18 mouse cellular contexts compared by ENCODE assay signal in genomic region chr4:140855151-140855550, GRCm38 (mm10). TPM values are rescaled to one million over a fixed set of nuclear protein-coding genes. Genes with fewer than 3 reads are reported as not detected.
DNase-seq lines count a peak whose midpoint lies in the region; ATAC-seq and TF ChIP-seq lines count a peak whose summit lies in the region.
"Had no signal": no experiment of that assay in that cellular context is flagged by ENCODE, and none has a peak within 500 bp of the region (broad histone marks: within the 10 kb centered on the region; RNA-seq: fewer than 3 reads in every experiment).

No protein-coding gene starts in this region.

- no peak for DNase-seq in kidney, adult 2 months
- DNase-seq in G1E (ENCODE audit: low spot score): no peak
- DNase-seq in c-Kit-positive CD71-positive TER-119-negative erythroid progenitor cells, embryonic 14.5 days (ENCODE audit: low read depth): peak; percentile 74
- DNase-seq in layer of hippocampus, adult 9-11 months: no peak
- no peak for DNase-seq in ovary, adult 18-20 months (ENCODE audit: low spot score)
- no peak for DNase-seq in frontal cortex, postnatal 10 days (ENCODE audit: low spot score in 2 of 2)
- DNase-seq: cerebellum, adult 2 months; heart, postnatal 14 days; kidney, postnatal 10 days; lung, postnatal 36 days; thymus, postnatal 25 days had no signal

- no peak for TF ChIP-seq CTCF in kidney, adult 2 months (conservative IDR thresholded peaks at IDR 0.05; ENCODE audit: insufficient read depth, insufficient read length, low read depth, low read length)
- no peak for TF ChIP-seq CTCF in G1E (IDR thresholded peaks at IDR 0.05; ENCODE audit: low read depth, low read length)

- no peak for TF ChIP-seq POLR2A in kidney, adult 2 months (IDR thresholded peaks at IDR 0.05; ENCODE audit: low read depth, low read length)

- 86% methylated on average over 10 of the region's 10 CpGs for WGBS in kidney, embryonic 15.5 days
- WGBS in kidney, adult 2 months: 94% methylated on average over 7 of the region's 10 CpGs
- WGBS in liver, embryonic 12.5 days (ENCODE audit: insufficient replicate concordance): 56% methylated on average over 10 of the region's 10 CpGs

- no peak overlapping the region for H3K9ac ChIP-seq in kidney, embryonic 15.5 days
- H3K9ac ChIP-seq in liver, embryonic 12.5 days: peak overlapping the region; percentile 61
- H3K9ac ChIP-seq: hindbrain, embryonic 15.5 days; neural tube, embryonic 13.5 days had no signal

- H3K27ac ChIP-seq in kidney, embryonic 15.5 days: no peak overlapping the region
- no peak overlapping the region for H3K27ac ChIP-seq in kidney, adult 2 months (ENCODE audit: insufficient read depth, low read depth, low read length)
- H3K27ac ChIP-seq in liver, embryonic 12.5 days: peak overlapping the region; percentile 99
- H3K27ac ChIP-seq: hindbrain, embryonic 15.5 days; neural tube, embryonic 13.5 days had no signal

- no peak overlapping the region for H3K4me3 ChIP-seq in kidney, embryonic 15.5 days (replicated peaks)
- no peak overlapping the region for H3K4me3 ChIP-seq in kidney, adult 2 months (ENCODE audit: insufficient read depth, low read depth, low read length)
- no peak overlapping the region; the same call in 1 of the 2 replicates for H3K4me3 ChIP-seq in G1E (ENCODE audit: low read depth, low read length)
- H3K4me3 ChIP-seq in liver, embryonic 12.5 days: peak overlapping the region; percentile 21
- H3K4me3 ChIP-seq: hindbrain, embryonic 15.5 days; neural tube, embryonic 13.5 days had no signal

- H3K36me3 ChIP-seq in kidney, embryonic 15.5 days: no peaks in the 10 kb centered on the region
- no peaks in the 10 kb centered on the region for H3K36me3 ChIP-seq in kidney, adult 2 months (ENCODE audit: control insufficient read depth, insufficient read depth, low read length)
- H3K36me3 ChIP-seq in G1E (replicated peaks): no peaks in the 10 kb centered on the region
- no peaks in the 10 kb centered on the region for H3K36me3 ChIP-seq in liver, embryonic 12.5 days
- H3K36me3 ChIP-seq: hindbrain, embryonic 15.5 days; neural tube, embryonic 13.5 days had no signal

- ATAC-seq in kidney, embryonic 15.5 days (replicated peaks; ENCODE audit: low FRiP score): peak; percentile 78
- peak; percentile 22 for ATAC-seq in G1E (ENCODE audit: extremely low read depth, insufficient number of reproducible peaks, low FRiP score, poor library complexity, severe bottlenecking)
- ATAC-seq in liver, embryonic 12.5 days: peak; percentile 87
- ATAC-seq: activated CD4-positive, CD25-positive, alpha-beta regulatory T cell, adult 4 months had no signal

- H3K27me3 ChIP-seq in kidney, embryonic 15.5 days: no peaks in the 10 kb centered on the region
- H3K27me3 ChIP-seq in kidney, adult 2 months (replicated peaks; ENCODE audit: control insufficient read depth, insufficient read depth, low read length): no peaks in the 10 kb centered on the region
- H3K27me3 ChIP-seq in G1E (ENCODE audit: insufficient read depth, low read length): peaks cover 35% of the 10 kb centered on the region
- H3K27me3 ChIP-seq in liver, embryonic 12.5 days (replicated peaks): peaks cover 38% of the 10 kb centered on the region
- H3K27me3 ChIP-seq: hindbrain, embryonic 15.5 days; neural tube, embryonic 13.5 days had no signal

- H3K9me3 ChIP-seq in kidney, embryonic 15.5 days (replicated peaks): no peaks in the 10 kb centered on the region
- no peaks in the 10 kb centered on the region for H3K9me3 ChIP-seq in G1E (replicated peaks)
- no peaks in the 10 kb centered on the region for H3K9me3 ChIP-seq in liver, embryonic 12.5 days (replicated peaks)
- H3K9me3 ChIP-seq: hindbrain, embryonic 15.5 days; neural tube, embryonic 13.5 days had no signal

- H3K4me1 ChIP-seq in kidney, embryonic 15.5 days: peaks cover 19% of the 10 kb centered on the region
- no peaks in the 10 kb centered on the region for H3K4me1 ChIP-seq in kidney, adult 2 months (ENCODE audit: control insufficient read depth, insufficient read depth, low read length)
- H3K4me1 ChIP-seq in G1E (ENCODE audit: insufficient read depth, low read depth, low read length): peaks cover 31% of the 10 kb centered on the region
- H3K4me1 ChIP-seq in liver, embryonic 12.5 days: peaks cover 83% of the 10 kb centered on the region

- no peak overlapping the region for H3K4me2 ChIP-seq in kidney, embryonic 15.5 days
- H3K4me2 ChIP-seq in liver, embryonic 12.5 days: peak overlapping the region; percentile 66
- H3K4me2 ChIP-seq: hindbrain, embryonic 15.5 days; neural tube, embryonic 13.5 days had no signal

RNA-seq across cellular contexts. Expression of gene Padi1, which starts 9.6 kb away (rescaled TPM):
- 0.21 and 0.26 TPM in 2 replicates for polyA plus RNA-seq in kidney, embryonic 15.5 days (2015; fragmentation: Nextera tagmentation; extraction: Ambion mirVana)
- polyA plus RNA-seq in kidney, adult 2 months (2012; rRNA removed): 0.13 and 0.23 TPM in 2 replicates
- not detected in 2 replicates for total RNA-seq in G1E (2014; fragmentation: Nextera tagmentation)
- total RNA-seq in G1E (2017): 0.12 and 0.16 TPM in 2 replicates
- 0.03 TPM in 2 replicates for polyA plus RNA-seq in G1E (2012)
- 0.10 TPM in 1 of 2 replicates, not detected in the other for polyA plus RNA-seq in liver, embryonic 12.5 days (2016; fragmentation: Nextera tagmentation; extraction: Ambion mirVana)
- total RNA-seq: gastrocnemius, postnatal 4 days; heart, postnatal 14 days; layer of hippocampus, postnatal 14 days had no signal

RNA-seq across cellular contexts. Expression of gene Padi3, which starts 44.7 kb away (rescaled TPM):
- polyA plus RNA-seq in kidney, embryonic 15.5 days (2015; fragmentation: Nextera tagmentation; extraction: Ambion mirVana): 0.05 and 0.08 TPM in 2 replicates
- polyA plus RNA-seq in kidney, adult 2 months (2012; rRNA removed): 0.03 TPM in 2 replicates
- total RNA-seq in G1E (2014; fragmentation: Nextera tagmentation): 0.92 and 1.1 TPM in 2 replicates
- 17.6 and 19.1 TPM in 2 replicates for total RNA-seq in G1E (2017)
- 1.8 TPM in 2 replicates for polyA plus RNA-seq in G1E (2012)
- polyA plus RNA-seq in liver, embryonic 12.5 days (2016; fragmentation: Nextera tagmentation; extraction: Ambion mirVana): 0.37 and 0.47 TPM in 2 replicates
- total RNA-seq: layer of hippocampus, postnatal 14 days had no signal
- polyA plus RNA-seq: cerebellum, adult 2 months; hindbrain, embryonic 15.5 days; neural tube, embryonic 13.5 days had no signal

RNA-seq across cellular contexts. Expression of gene Padi2, which starts 51.0 kb away (rescaled TPM):
- 18.7 and 21.4 TPM in 2 replicates for polyA plus RNA-seq in kidney, embryonic 15.5 days (2015; fragmentation: Nextera tagmentation; extraction: Ambion mirVana)
- 4.9 and 5.1 TPM in 2 replicates for polyA plus RNA-seq in kidney, adult 2 months (2012; rRNA removed)
- total RNA-seq in G1E (2014; fragmentation: Nextera tagmentation) (0.34 TPM in 1 of 2 replicates, not detected in the other), G1E (2017) (0.46 and 0.82 TPM in 2 replicates)
- polyA plus RNA-seq in G1E (2012): 0.11 and 0.21 TPM in 2 replicates
- polyA plus RNA-seq in liver, embryonic 12.5 days (2016; fragmentation: Nextera tagmentation; extraction: Ambion mirVana): 2.5 and 3.7 TPM in 2 replicates

Comparison
In these comparisons a context has a peak if more than half of its experiments do, and no peak if none do; other contexts are left out.
1. ATAC-seq: peak in every context shown above with its lines; median percentile 87 in liver, embryonic 12.5 days; 78 in kidney, embryonic 15.5 days; 22 in G1E.